In the genomic region with DNA sequence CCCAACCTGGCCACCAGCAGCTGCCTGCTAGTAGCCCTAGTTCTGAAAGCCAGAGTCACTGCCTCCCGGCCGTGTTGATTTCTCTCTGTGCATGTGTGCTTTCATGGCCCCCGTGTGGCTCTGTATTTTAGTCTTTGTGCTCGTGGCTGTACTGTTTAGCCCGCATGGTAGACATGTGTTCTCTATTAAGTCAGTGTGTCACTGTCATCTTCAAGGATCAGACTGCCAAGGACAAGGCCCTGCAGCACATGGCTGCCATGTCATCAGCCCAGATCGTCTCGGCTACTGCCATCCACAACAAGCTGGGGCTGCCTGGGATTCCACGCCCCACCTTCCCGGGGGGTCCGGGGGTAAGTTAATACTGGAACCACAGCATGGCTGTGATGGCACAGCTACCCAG, we compare ENCODE assay signal across 13 mouse cellular contexts.
DNase-seq lines count a peak whose midpoint lies in the region; ATAC-seq and TF ChIP-seq lines count a peak whose summit lies in the region.
"Had no signal": no experiment of that assay in that cellular context is flagged by ENCODE, and none has a peak within 500 bp of the region (broad histone marks: within the 10 kb centered on the region; RNA-seq: fewer than 3 reads in every experiment).

No protein-coding gene starts in this region.

- no peak overlapping the region for H3K4me2 ChIP-seq in embryonic facial prominence, embryonic 15.5 days (replicated peaks)
- no peak overlapping the region for H3K4me2 ChIP-seq in kidney, embryonic 14.5 days (replicated peaks; ENCODE audit: low read depth, low read length)
- H3K4me2 ChIP-seq: heart, embryonic 15.5 days; lung, embryonic 14.5 days had no signal

- TF ChIP-seq EP300 in heart, adult 2 months (IDR thresholded peaks at IDR 0.05; ENCODE audit: insufficient read depth, low read depth, low read length) = no peak

- peak; percentile 34 for DNase-seq in cerebellum, adult 11 months
- no peak for DNase-seq in cerebellum, postnatal 4 days (ENCODE audit: low spot score in 2 of 2)
- DNase-seq in heart, adult 2 months = no peak
- no peak for DNase-seq in heart, postnatal 36 days
- peak; percentile 44 to 48 for DNase-seq in adrenal gland, postnatal 36 days
- DNase-seq in right cerebral cortex, postnatal 10 days (ENCODE audit: low spot score in 2 of 2) = no peak
- DNase-seq: B cell, adult 2 months; kidney, postnatal 14 days; lung, embryonic 14.5 days; spleen, adult 18-20 months had no signal

- H3K27me3 ChIP-seq in heart, adult 2 months (ENCODE audit: control insufficient read depth, insufficient read depth, low read length) = no peaks in the 10 kb centered on the region
- no peaks in the 10 kb centered on the region for H3K27me3 ChIP-seq in embryonic facial prominence, embryonic 15.5 days
- H3K27me3 ChIP-seq in kidney, embryonic 14.5 days (ENCODE audit: control insufficient read depth, insufficient read depth, low read length) = no peaks in the 10 kb centered on the region
- H3K27me3 ChIP-seq: heart, embryonic 15.5 days had no signal

- H3K27ac ChIP-seq in heart, adult 2 months = peak overlapping the region; percentile 32
- H3K27ac ChIP-seq in embryonic facial prominence, embryonic 15.5 days (replicated peaks) = peak overlapping the region; percentile 25; the same call in 1 of the 2 replicates
- no peak overlapping the region for H3K27ac ChIP-seq in kidney, embryonic 14.5 days (ENCODE audit: low read depth, low read length)
- H3K27ac ChIP-seq: heart, embryonic 15.5 days had no signal

- no peak overlapping the region for H3K4me3 ChIP-seq in heart, adult 2 months
- H3K4me3 ChIP-seq in embryonic facial prominence, embryonic 15.5 days (replicated peaks) = no peak overlapping the region
- H3K4me3 ChIP-seq in kidney, embryonic 14.5 days (ENCODE audit: low read length) = no peak overlapping the region
- H3K4me3 ChIP-seq: heart, embryonic 15.5 days had no signal

- peaks cover 17% of the 10 kb centered on the region for H3K4me1 ChIP-seq in heart, adult 2 months (ENCODE audit: control insufficient read depth, insufficient read depth, low read length)
- H3K4me1 ChIP-seq in embryonic facial prominence, embryonic 15.5 days = peaks cover 34% of the 10 kb centered on the region
- peaks cover 36% of the 10 kb centered on the region for H3K4me1 ChIP-seq in kidney, embryonic 14.5 days (ENCODE audit: control insufficient read depth, insufficient read depth, low read length)

- no peak overlapping the region for H3K9ac ChIP-seq in heart, adult 2 months (ENCODE audit: low read depth, low read length)
- H3K9ac ChIP-seq in embryonic facial prominence, embryonic 15.5 days = no peak overlapping the region
- H3K9ac ChIP-seq in kidney, embryonic 14.5 days (ENCODE audit: low read depth, low read length) = no peak overlapping the region
- H3K9ac ChIP-seq: heart, embryonic 15.5 days; lung, embryonic 14.5 days had no signal

- intact Hi-C loops in heart, adult 2 months (cut with DNase I) = no loop called here
- intact Hi-C loops in heart, postnatal 36 days (cut with DNase I) = loop anchor here (5.0 kb wide), 1 partner anchor 49 kb away; no protein-coding TSS in a partner anchor

- peaks cover 2% of the 10 kb centered on the region; the same call in 1 of the 2 replicates for H3K36me3 ChIP-seq in heart, adult 2 months (ENCODE audit: control insufficient read depth, insufficient read depth, low read length)
- H3K36me3 ChIP-seq in embryonic facial prominence, embryonic 15.5 days = peaks cover 16% of the 10 kb centered on the region
- H3K36me3 ChIP-seq in kidney, embryonic 14.5 days (ENCODE audit: control insufficient read depth, insufficient read depth, low read length) = peaks cover 10% of the 10 kb centered on the region

- ATAC-seq in embryonic facial prominence, embryonic 15.5 days (ENCODE audit: insufficient number of reproducible peaks, low FRiP score, low TSS enrichment, low read depth) = peak; percentile 61; the same call in 1 of the 2 replicates
- ATAC-seq in kidney, embryonic 14.5 days (ENCODE audit: low FRiP score, low TSS enrichment) = no peak

- no peak for TF ChIP-seq POLR2A in heart, adult 2 months (IDR thresholded peaks at IDR 0.05; ENCODE audit: insufficient read depth, low read depth, low read length)

- H3K79me2 ChIP-seq in heart, adult 2 months (replicated peaks; ENCODE audit: control insufficient read depth, insufficient read depth, low read length) = no peaks in the 10 kb centered on the region

- H3K9me3 ChIP-seq in embryonic facial prominence, embryonic 15.5 days (replicated peaks) = no peaks in the 10 kb centered on the region
- H3K9me3 ChIP-seq in kidney, embryonic 14.5 days (ENCODE audit: control insufficient read depth, low read length) = no peaks in the 10 kb centered on the region
- H3K9me3 ChIP-seq: heart, embryonic 15.5 days had no signal

- TF ChIP-seq CTCF in heart, adult 2 months (IDR thresholded peaks at IDR 0.05) = no peak

- 64% methylated on average over 10 of the region's 10 CpGs for WGBS in heart, adult 2 months
- 49% methylated on average over 10 of the region's 10 CpGs for WGBS in embryonic facial prominence, embryonic 15.5 days
- WGBS in kidney, embryonic 14.5 days = 83% methylated on average over 10 of the region's 10 CpGs

Comparison
In these comparisons a context has a peak if more than half of its experiments do, and no peak if none do; other contexts are left out.
1. DNase-seq: peak in cerebellum, adult 11 months (single experiment) and adrenal gland, postnatal 36 days (2 of 2); none in cerebellum, postnatal 4 days (0 of 2), heart, adult 2 months (0 of 2), heart, postnatal 36 days (0 of 2) and right cerebral cortex, postnatal 10 days (0 of 2).